Mouse (Mus musculus) lung, embryonic 15.5 days (tissue): ENCODE measurements around the gene Rreb1. TPM values are rescaled to one million over a fixed set of nuclear protein-coding genes. Genes with fewer than 3 reads are reported as not detected.

Experiments
- ATAC-seq: fragments of 200-750 bp; cut with Nextera tagmentation; 2 replicates; pipeline ENCODE4 v1.8.0; 2017; ENCODE audit warnings: moderate number of reproducible peaks, borderline replicate concordance; ENCODE audit not compliant: low FRiP score, low TSS enrichment; ENCODE audit errors: extremely low read depth
- H3K27ac ChIP-seq: fragments of 300-500 bp; sonication (generic); 2 replicates; pipeline ENCODE4 v1.5.1; 2015; ENCODE audit warnings: moderate library complexity, mild to moderate bottlenecking, inconsistent platforms
- H3K27me3 ChIP-seq: fragments of 300-500 bp; sonication (generic); 2 replicates; pipeline ENCODE4 v1.6.1; 2015; ENCODE audit warnings: inconsistent platforms
- H3K36me3 ChIP-seq: fragments of 300-500 bp; sonication (generic); 2 replicates; pipeline ENCODE4 v1.6.1; 2015; ENCODE audit warnings: inconsistent platforms
- H3K4me1 ChIP-seq: fragments of 300-500 bp; sonication (generic); 2 replicates; pipeline ENCODE4 v1.6.1; 2015; ENCODE audit warnings: inconsistent platforms
- H3K4me2 ChIP-seq: fragments of 300-500 bp; sonication (generic); 2 replicates; pipeline ENCODE4 v1.6.1; 2015; ENCODE audit warnings: inconsistent platforms, mild to moderate bottlenecking, moderate library complexity
- H3K4me3 ChIP-seq: fragments of 300-500 bp; sonication (generic); 2 replicates; pipeline ENCODE4 v1.5.1; 2015; ENCODE audit warnings: mild to moderate bottlenecking, inconsistent platforms
- H3K9ac ChIP-seq: fragments of 300-500 bp; sonication (generic); 2 replicates; pipeline ENCODE4 v1.6.1; 2015; ENCODE audit warnings: inconsistent platforms
- H3K9me3 ChIP-seq: fragments of 300-500 bp; sonication (generic); 2 replicates; pipeline ENCODE4 v1.6.1; 2016; ENCODE audit warnings: inconsistent platforms
- WGBS: fragments of 180-500 bp; shearing (Covaris S2); methylation state at CpG from one replicate; pipeline ENCODE4 v1.1.7; 2015; 5-methylcytosine and 5-hydroxymethylcytosine counted together
- polyA plus RNA-seq: library from polyadenylated mRNA; unstranded; fragments of >200 nt; fragmentation: Nextera tagmentation; extraction: Ambion mirVana; gene quantifications from 2 replicates; pipeline ENCODE4 v1.2.1, GENCODE M21; 2015

Rreb1 gene
- polyA plus RNA-seq, 1 experiment from 2014 or later: 17.9 TPM

- Histone ChIP-seq H3K9ac (no peak overlapping the region), H3K36me3 (no peaks in the 10 kb centered on the region), H3K27ac (no peak overlapping the region), H3K4me2 (no peak overlapping the region), H3K4me3 (no peak overlapping the region), H3K4me1 (peaks cover 10% of the 10 kb centered on the region), H3K9me3 (no peaks in the 10 kb centered on the region), H3K27me3 (no peaks in the 10 kb centered on the region)
- ATAC-seq: no peak
- WGBS: 37% methylated on average over 3 of the region's 3 CpGs
Measured at GRCm38 (mm10) chr13:37760013-37760342, 18.2 kb upstream of the Rreb1 start.

GRCm38 (mm10) chr13:37760373-37760772 lies 17.8 kb upstream of the Rreb1 start:
- H3K9ac ChIP-seq: no peak overlapping the region
- H3K4me1 ChIP-seq: peaks cover 10% of the 10 kb centered on the region
- ATAC-seq: no peak
- H3K4me3 ChIP-seq: no peak overlapping the region
- no peaks in the 10 kb centered on the region for H3K27me3 ChIP-seq
- no peaks in the 10 kb centered on the region for H3K36me3 ChIP-seq
- H3K4me2 ChIP-seq: no peak overlapping the region
- 64% methylated on average over 3 of the region's 3 CpGs for WGBS
- no peaks in the 10 kb centered on the region for H3K9me3 ChIP-seq
- no peak overlapping the region for H3K27ac ChIP-seq

- Histone ChIP-seq H3K9me3 (no peaks in the 10 kb centered on the region), H3K27me3 (no peaks in the 10 kb centered on the region), H3K36me3 (no peaks in the 10 kb centered on the region), H3K4me2 (peak overlapping the region; percentile 31), H3K4me3 (no peak overlapping the region), H3K27ac (peak overlapping the region; percentile 68), H3K9ac (no peak overlapping the region), H3K4me1 (peaks cover 10% of the 10 kb centered on the region)
- WGBS: 36% methylated on average over 23 of the region's 23 CpGs
- ATAC-seq: no peak
Measured at GRCm38 (mm10) chr13:37760957-37761941, 17.0 kb upstream of the Rreb1 start.

GRCm38 (mm10) chr13:37763800-37764407 lies 14.3 kb upstream of the Rreb1 start:
- H3K9ac ChIP-seq: no peak overlapping the region
- H3K9me3 ChIP-seq: no peaks in the 10 kb centered on the region
- no peaks in the 10 kb centered on the region for H3K27me3 ChIP-seq
- ATAC-seq: no peak
- H3K27ac ChIP-seq: no peak overlapping the region
- peaks cover 10% of the 10 kb centered on the region for H3K4me1 ChIP-seq
- no peak overlapping the region for H3K4me3 ChIP-seq
- whole genome bisulfite sequencing: 45% methylated on average over 9 of the region's 9 CpGs
- no peak overlapping the region for H3K4me2 ChIP-seq
- no peaks in the 10 kb centered on the region for H3K36me3 ChIP-seq

GRCm38 (mm10) chr13:37769777-37770176 lies 8.4 kb upstream of the Rreb1 start:
- no peak for ATAC-seq
- Histone ChIP-seq H3K4me1 (no peaks in the 10 kb centered on the region), H3K36me3 (no peaks in the 10 kb centered on the region), H3K4me2 (no peak overlapping the region), H3K9ac (no peak overlapping the region), H3K9me3 (no peaks in the 10 kb centered on the region), H3K4me3 (no peak overlapping the region), H3K27me3 (no peaks in the 10 kb centered on the region), H3K27ac (no peak overlapping the region)
- 14% methylated on average over 1 of the region's 1 CpGs for WGBS

- H3K4me2 ChIP-seq: no peak overlapping the region
- H3K4me3 ChIP-seq: no peak overlapping the region
- H3K36me3 ChIP-seq: no peaks in the 10 kb centered on the region
- no peaks in the 10 kb centered on the region for H3K9me3 ChIP-seq
- no peak overlapping the region for H3K27ac ChIP-seq
- H3K27me3 ChIP-seq: peaks cover 11% of the 10 kb centered on the region; the same call in 1 of the 2 replicates
- no peak overlapping the region for H3K9ac ChIP-seq
- peaks cover 11% of the 10 kb centered on the region; the same call in 1 of the 2 replicates for H3K4me1 ChIP-seq
- no peak for ATAC-seq
Measured at GRCm38 (mm10) chr13:37773476-37773875, 4.7 kb upstream of the Rreb1 start.

- ATAC-seq: no peak
- Histone ChIP-seq H3K27me3 (peaks cover 15% of the 10 kb centered on the region; the same call in 1 of the 2 replicates), H3K27ac (no peak overlapping the region), H3K4me3 (no peak overlapping the region), H3K4me2 (no peak overlapping the region), H3K36me3 (no peaks in the 10 kb centered on the region), H3K9me3 (no peaks in the 10 kb centered on the region), H3K4me1 (peaks cover 17% of the 10 kb centered on the region; the same call in 1 of the 2 replicates), H3K9ac (no peak overlapping the region)
Measured at GRCm38 (mm10) chr13:37776675-37777074, 1.5 kb upstream of the Rreb1 start.

GRCm38 (mm10) chr13:37777351-37778146 lies 651 bp upstream of the Rreb1 start:
- no peak for ATAC-seq
- Histone ChIP-seq H3K9ac (peak overlapping the region; percentile 66), H3K27me3 (peaks cover 15% of the 10 kb centered on the region; the same call in 1 of the 2 replicates), H3K36me3 (no peaks in the 10 kb centered on the region), H3K9me3 (no peaks in the 10 kb centered on the region), H3K4me3 (peak overlapping the region; percentile 61), H3K4me1 (peaks cover 17% of the 10 kb centered on the region; the same call in 1 of the 2 replicates), H3K27ac (peak overlapping the region; percentile 84; the same call in 1 of the 2 replicates), H3K4me2 (peak overlapping the region; percentile 100)
- 21% methylated on average over 25 of the region's 25 CpGs for WGBS

- peak overlapping the region; percentile 84 for H3K27ac ChIP-seq
- peak; percentile 77 for ATAC-seq
Measured at GRCm38 (mm10) chr13:37778594-37779231, 513 bp downstream of the Rreb1 start.

GRCm38 (mm10) chr13:37779251-37779667 lies 1.1 kb downstream of the Rreb1 start:
- H3K27me3 ChIP-seq: peaks cover 15% of the 10 kb centered on the region; the same call in 1 of the 2 replicates
- peak overlapping the region; percentile 100 for H3K4me2 ChIP-seq
- no peaks in the 10 kb centered on the region for H3K9me3 ChIP-seq
- peak overlapping the region; percentile 84 for H3K27ac ChIP-seq
- peaks cover 20% of the 10 kb centered on the region; the same call in 1 of the 2 replicates for H3K4me1 ChIP-seq
- H3K4me3 ChIP-seq: peak overlapping the region; percentile 61
- 2% methylated on average over 9 of the region's 9 CpGs for WGBS
- no peaks in the 10 kb centered on the region for H3K36me3 ChIP-seq
- peak overlapping the region; percentile 66; the same call in 1 of the 2 replicates for H3K9ac ChIP-seq
- 0 out of 2 replicates have a peak, but pooled peaks have one; percentile 17 for ATAC-seq

More at GRCm38 (mm10) chr13:37778594-37779231, 513 bp downstream of the Rreb1 start:
- Histone ChIP-seq H3K9me3 (no peaks in the 10 kb centered on the region), H3K36me3 (no peaks in the 10 kb centered on the region), H3K4me3 (peak overlapping the region; percentile 61), H3K4me2 (peak overlapping the region; percentile 100), H3K27me3 (peaks cover 15% of the 10 kb centered on the region; the same call in 1 of the 2 replicates), H3K9ac (peak overlapping the region; percentile 66), H3K4me1 (peaks cover 17% of the 10 kb centered on the region; the same call in 1 of the 2 replicates)
- WGBS: 2% methylated on average over 33 of the region's 33 CpGs

GRCm38 (mm10) chr13:37781557-37781956 lies 3.4 kb downstream of the Rreb1 start:
- ATAC-seq: no peak
- Histone ChIP-seq H3K4me3 (no peak overlapping the region), H3K4me1 (peaks cover 22% of the 10 kb centered on the region; the same call in 1 of the 2 replicates), H3K4me2 (no peak overlapping the region), H3K36me3 (no peaks in the 10 kb centered on the region), H3K27me3 (peaks cover 15% of the 10 kb centered on the region; the same call in 1 of the 2 replicates), H3K9ac (no peak overlapping the region), H3K9me3 (no peaks in the 10 kb centered on the region), H3K27ac (no peak overlapping the region)
- 76% methylated on average over 2 of the region's 2 CpGs for WGBS
